Mouse (Mus musculus) kidney, embryonic 16.5 days (tissue): ENCODE data around the gene Dst. TPM values are rescaled to one million over a fixed set of nuclear protein-coding genes. Genes with fewer than 3 reads are reported as not detected.
"Not testable (repeated sequence)": the region's sequence is repeated elsewhere in the genome, so short reads cannot be mapped to it uniquely, and the experiment has no call there.

Experiments used
- ATAC-seq: fragments of 200-750 bp; cut with Nextera tagmentation; 2 replicates; pipeline ENCODE4 v1.8.0; 2017; ENCODE audit warnings: moderate TSS enrichment; ENCODE audit not compliant: low FRiP score, low TSS enrichment
- H3K27ac ChIP-seq: fragments of 300-500 bp; sonication (generic); 2 replicates; pipeline ENCODE4 v1.5.1; 2014; ENCODE audit warnings: low read length
- H3K27me3 ChIP-seq: fragments of 300-500 bp; sonication (generic); 2 replicates; pipeline ENCODE4 v1.6.1; 2014; ENCODE audit warnings: low read length, control low read depth, mixed read lengths; ENCODE audit not compliant: insufficient read depth
- H3K36me3 ChIP-seq: fragments of 300-500 bp; sonication (generic); 2 replicates; pipeline ENCODE4 v1.6.1; 2014; ENCODE audit warnings: low read length, control low read depth, mixed read lengths; ENCODE audit not compliant: insufficient read depth
- H3K4me1 ChIP-seq: fragments of 300-500 bp; sonication (generic); 2 replicates; pipeline ENCODE4 v1.6.1; 2014; ENCODE audit warnings: low read length, control low read depth, mixed read lengths; ENCODE audit not compliant: insufficient read depth
- H3K4me2 ChIP-seq: fragments of 300-500 bp; sonication (generic); replicated peaks from 2 replicates; pipeline ENCODE4 v1.6.1; 2014; ENCODE audit warnings: low read depth, low read length
- H3K4me3 ChIP-seq: fragments of 300-500 bp; sonication (generic); 2 replicates; pipeline ENCODE4 v1.5.1; 2014; ENCODE audit warnings: mild to moderate bottlenecking, low read length
- H3K9ac ChIP-seq: fragments of 300-500 bp; sonication (generic); replicated peaks from 2 replicates; pipeline ENCODE4 v1.6.1; 2014; ENCODE audit warnings: low read length
- H3K9me3 ChIP-seq: fragments of 300-500 bp; sonication (generic); 2 replicates; pipeline ENCODE4 v1.6.1; 2016; ENCODE audit warnings: low read length, control low read depth
- WGBS: fragments of 180-500 bp; shearing (Covaris S2); extraction: QIAGEN DNeasy Blood & Tissue Kit; methylation state at CpG from one replicate; pipeline ENCODE4 v1.1.7; 2014; 5-methylcytosine and 5-hydroxymethylcytosine counted together
- polyA plus RNA-seq: library from polyadenylated mRNA; unstranded; fragments of >200 nt; fragmentation: Nextera tagmentation; extraction: Ambion mirVana; gene quantifications from 2 replicates; pipeline ENCODE4 v1.2.1, GENCODE M21; 2015

Gene Dst
- polyA plus RNA-seq, 1 experiment from 2014 or later = 23.4 TPM

GRCm38 (mm10) chr1:34061860-34062259 lies 153.8 kb downstream of the Dst start:
- H3K36me3 ChIP-seq = no peaks in the 10 kb centered on the region
- 71% methylated on average over 1 of the region's 1 CpGs for WGBS

GRCm38 (mm10) chr1:34063943-34064342 lies 155.9 kb downstream of the Dst start:
- no peaks in the 10 kb centered on the region for H3K36me3 ChIP-seq
- no peak overlapping the region for H3K4me2 ChIP-seq
- no peak overlapping the region for H3K27ac ChIP-seq
- no peak overlapping the region for H3K4me3 ChIP-seq
- no peaks in the 10 kb centered on the region for H3K27me3 ChIP-seq
- ATAC-seq = no peak
- H3K4me1 ChIP-seq = peaks cover 11% of the 10 kb centered on the region
- H3K9ac ChIP-seq = no peak overlapping the region
- H3K9me3 ChIP-seq = no peaks in the 10 kb centered on the region
- WGBS = 68% methylated on average over 3 of the region's 3 CpGs

More at GRCm38 (mm10) chr1:34061860-34062259, 153.8 kb downstream of the Dst start:
- no peak overlapping the region for H3K27ac ChIP-seq
- peaks cover 11% of the 10 kb centered on the region for H3K4me1 ChIP-seq
- no peaks in the 10 kb centered on the region for H3K27me3 ChIP-seq
- no peak overlapping the region for H3K9ac ChIP-seq
- no peak overlapping the region for H3K4me3 ChIP-seq
- no peak for ATAC-seq
- H3K9me3 ChIP-seq = no peaks in the 10 kb centered on the region
- H3K4me2 ChIP-seq = no peak overlapping the region

GRCm38 (mm10) chr1:34065551-34066048 lies 157.6 kb downstream of the Dst start:
- no peak overlapping the region for H3K9ac ChIP-seq
- H3K9me3 ChIP-seq = no peaks in the 10 kb centered on the region
- H3K4me3 ChIP-seq = no peak overlapping the region
- WGBS = 79% methylated on average over 5 of the region's 5 CpGs
- ATAC-seq = no peak
- no peak overlapping the region for H3K27ac ChIP-seq
- H3K4me1 ChIP-seq = peaks cover 8% of the 10 kb centered on the region
- H3K36me3 ChIP-seq = no peaks in the 10 kb centered on the region
- H3K27me3 ChIP-seq = no peaks in the 10 kb centered on the region
- H3K4me2 ChIP-seq = no peak overlapping the region

- ATAC-seq, H3K4me1 ChIP-seq, H3K4me2 ChIP-seq, H3K9me3 ChIP-seq, H3K4me3 ChIP-seq, H3K27me3 ChIP-seq, H3K27ac ChIP-seq, H3K36me3 ChIP-seq, H3K9ac ChIP-seq: not testable (repeated sequence)
- 98% methylated on average over 4 of the region's 4 CpGs for WGBS
These were observed 158.4 kb downstream of the Dst start for GRCm38 (mm10) chr1:34066401-34066800.

DNA sequence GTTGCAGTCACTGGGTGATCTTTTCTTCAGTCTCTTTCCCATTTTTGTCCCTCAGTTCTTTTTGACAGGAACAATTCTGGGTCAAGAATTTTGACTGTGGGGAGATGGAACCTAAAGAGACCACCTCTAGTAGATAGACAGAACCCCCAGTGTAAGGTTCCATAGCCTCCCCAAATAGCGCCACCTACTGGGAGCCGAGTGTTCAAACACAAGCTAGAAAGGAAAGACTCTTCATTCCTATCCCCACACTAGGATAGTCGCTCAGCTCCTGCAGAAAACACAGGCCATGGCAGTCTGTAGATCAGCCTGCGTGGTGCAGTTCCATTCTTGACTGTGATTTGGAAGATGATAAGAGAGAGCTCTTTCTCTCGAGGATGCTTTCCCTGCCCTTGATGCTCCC lies 160.3 kb downstream of the Dst start:
- Histone ChIP-seq H3K27me3 (no peaks in the 10 kb centered on the region), H3K4me3 (no peak overlapping the region), H3K4me1 (peaks cover 7% of the 10 kb centered on the region; the same call in 1 of the 2 replicates), H3K36me3 (no peaks in the 10 kb centered on the region), H3K9me3 (no peaks in the 10 kb centered on the region), H3K4me2 (no peak overlapping the region), H3K27ac (no peak overlapping the region), H3K9ac (no peak overlapping the region)
- ATAC-seq = no peak
- 60% methylated on average over 5 of the region's 5 CpGs for WGBS

DNA sequence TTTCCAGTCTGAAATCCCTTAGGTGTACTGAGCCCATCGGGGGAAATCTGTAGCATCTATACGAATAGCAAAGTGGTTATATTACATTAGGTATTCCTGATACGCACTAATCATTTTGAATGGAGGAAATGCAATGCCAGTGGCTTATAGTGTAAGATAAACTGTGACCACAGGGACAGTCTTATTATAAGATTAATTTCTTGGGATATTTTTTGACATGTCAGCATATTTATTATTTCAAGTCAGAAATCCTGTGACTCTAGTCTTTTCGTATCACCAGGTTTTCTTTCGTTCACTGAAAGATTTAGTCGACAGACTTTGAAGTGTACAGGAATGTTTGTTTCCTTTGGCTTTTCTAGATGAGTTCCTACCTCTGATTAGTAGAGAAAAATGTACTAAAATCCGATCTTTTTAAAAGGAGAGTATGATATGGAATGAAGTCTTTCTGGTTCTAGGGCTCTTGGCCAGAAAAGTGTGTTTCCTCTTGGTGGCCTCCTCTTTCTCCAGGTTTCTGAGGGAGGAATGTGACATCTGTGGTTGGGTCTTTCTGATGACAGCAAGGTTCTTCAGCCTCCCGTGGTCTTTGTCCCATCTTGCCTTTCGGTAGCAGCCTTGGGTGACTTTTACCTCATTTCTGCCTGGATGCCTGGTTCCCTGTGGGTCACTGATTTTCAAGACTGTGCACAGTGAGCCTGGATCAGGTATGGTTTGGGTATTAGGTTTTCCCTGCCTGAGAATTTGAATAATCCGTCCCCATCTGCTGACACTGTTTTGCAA lies 161.7 kb downstream of the Dst start:
- Histone ChIP-seq H3K4me1 (peaks cover 15% of the 10 kb centered on the region), H3K4me2 (no peak overlapping the region), H3K9me3 (no peaks in the 10 kb centered on the region), H3K27ac (no peak overlapping the region), H3K9ac (no peak overlapping the region), H3K27me3 (no peaks in the 10 kb centered on the region), H3K36me3 (no peaks in the 10 kb centered on the region), H3K4me3 (no peak overlapping the region)
- ATAC-seq = no peak
- WGBS = 75% methylated on average over 10 of the region's 10 CpGs

GRCm38 (mm10) chr1:34070474-34070873 lies 162.4 kb downstream of the Dst start:
- ATAC-seq = no peak
- Histone ChIP-seq H3K9ac (no peak overlapping the region), H3K27ac (no peak overlapping the region), H3K36me3 (no peaks in the 10 kb centered on the region), H3K9me3 (no peaks in the 10 kb centered on the region), H3K4me1 (peaks cover 20% of the 10 kb centered on the region), H3K4me3 (no peak overlapping the region), H3K27me3 (no peaks in the 10 kb centered on the region), H3K4me2 (no peak overlapping the region)
- 72% methylated on average over 7 of the region's 7 CpGs for WGBS

DNA sequence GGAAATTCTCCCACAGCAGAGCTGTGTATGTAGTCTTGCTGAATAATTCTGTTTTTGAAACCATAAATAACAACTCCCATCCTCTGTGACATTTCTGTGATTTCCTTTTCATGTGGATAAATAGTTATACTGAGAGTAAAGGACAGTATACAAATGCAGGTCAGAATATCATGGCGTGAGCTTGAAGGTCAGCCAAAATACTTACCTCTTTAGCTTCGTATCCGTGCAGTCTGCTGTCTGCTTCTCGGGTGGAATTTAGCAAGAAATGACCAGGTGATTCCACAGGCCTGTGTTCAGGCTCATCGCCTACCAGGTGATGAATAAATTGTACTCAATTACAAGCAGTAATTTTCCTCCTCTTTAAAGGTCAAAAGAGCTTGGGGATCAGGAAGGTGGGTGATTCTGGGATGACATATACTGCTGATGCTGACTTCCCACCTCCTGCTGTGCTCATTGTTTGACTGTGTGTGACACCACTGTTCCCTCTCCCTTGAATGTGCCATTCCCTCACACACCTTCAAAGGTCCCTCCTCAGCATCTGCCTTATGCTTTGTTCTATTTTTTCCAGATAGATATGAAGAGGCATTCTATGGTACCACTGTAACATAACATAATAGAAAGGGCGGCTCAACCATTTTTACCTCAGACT lies 163.1 kb downstream of the Dst start:
- Histone ChIP-seq H3K9ac (no peak overlapping the region), H3K4me1 (peaks cover 20% of the 10 kb centered on the region), H3K27me3 (no peaks in the 10 kb centered on the region), H3K4me3 (no peak overlapping the region), H3K4me2 (no peak overlapping the region), H3K27ac (no peak overlapping the region), H3K9me3 (no peaks in the 10 kb centered on the region), H3K36me3 (no peaks in the 10 kb centered on the region)
- 72% methylated on average over 6 of the region's 6 CpGs for WGBS
- no peak for ATAC-seq

DNA sequence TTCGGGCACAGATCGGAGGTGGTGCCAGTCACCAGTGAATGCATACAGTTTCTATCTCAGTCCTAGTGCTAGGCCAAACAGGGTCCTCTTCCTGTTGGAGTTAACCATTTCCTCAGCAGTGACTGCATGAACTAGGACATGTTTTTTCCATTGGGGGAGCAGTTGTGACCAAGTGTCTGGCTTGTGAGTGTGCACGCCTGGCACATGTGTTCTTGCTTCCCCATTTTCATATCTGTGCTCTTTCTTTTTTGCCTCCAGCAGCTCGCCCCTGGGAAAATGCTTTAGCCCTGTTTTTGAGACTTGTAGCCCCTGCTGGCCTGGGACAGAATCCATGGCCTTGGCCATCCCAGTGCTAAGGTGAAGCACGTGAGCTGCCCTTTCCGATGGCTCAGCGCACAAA lies 164.2 kb downstream of the Dst start:
- no peak overlapping the region for H3K4me2 ChIP-seq
- H3K9ac ChIP-seq = no peak overlapping the region
- no peaks in the 10 kb centered on the region for H3K9me3 ChIP-seq
- WGBS = 74% methylated on average over 7 of the region's 7 CpGs
- H3K4me3 ChIP-seq = no peak overlapping the region
- H3K27ac ChIP-seq = no peak overlapping the region
- no peak for ATAC-seq
- H3K27me3 ChIP-seq = no peaks in the 10 kb centered on the region
- no peaks in the 10 kb centered on the region for H3K36me3 ChIP-seq
- H3K4me1 ChIP-seq = peaks cover 27% of the 10 kb centered on the region
